Mouse (Mus musculus) liver, embryonic 14 days (tissue): ENCODE results near the gene Olfr820. TPM values are rescaled to one million over a fixed set of nuclear protein-coding genes. Genes with fewer than 3 reads are reported as not detected.

Experiments used
- polyA plus RNA-seq: library from polyadenylated mRNA; depleted of rRNA; stranded (reverse); fragments of >200 nt; gene quantifications from 2 replicates; pipeline ENCODE4 v1.2.3, GENCODE M21; 2012; rRNA removed

The Olfr820 gene
- not detected in 2 replicates for polyA plus RNA-seq

GRCm38 (mm10) chr10:130012321-130012720 lies at the start of gene Olfr820:
Olfr820 (plus strand) TSS chr10:130012621.

GRCm38 (mm10) chr10:129967166-129967565 lies 45.3 kb upstream of the Olfr820 start, which contains the start of gene Olfr819:
Olfr819 (minus strand) TSS chr10:129967266.

GRCm38 (mm10) chr10:129976040-129976439 lies 36.4 kb upstream of the Olfr820 start, which contains the start of gene Olfr247:
Olfr247 (minus strand) TSS chr10:129976140.

GRCm38 (mm10) chr10:129984962-129985361 lies 27.5 kb upstream of the Olfr820 start, which contains the start of gene Gm10310:
Gm10310 (minus strand) TSS chr10:129985062.

GRCm38 (mm10) chr10:130030048-130030447 lies 17.6 kb downstream of the Olfr820 start, which contains the start of gene Olfr821:
Olfr821 (plus strand) TSS chr10:130030348.

Other genes with a start within 250 kb of the Olfr820 start
- gene Olfr808, start 247.1 kb upstream of the Olfr820 start, polyA plus RNA-seq, result not detected in 2 replicates
- not detected in 2 replicates for gene Olfr809, start 238.0 kb upstream of the Olfr820 start, polyA plus RNA-seq
- gene Olfr810, start 217.7 kb upstream of the Olfr820 start, polyA plus RNA-seq, result not detected in 2 replicates
- gene Olfr811, start 208.2 kb upstream of the Olfr820 start, polyA plus RNA-seq, result not detected in 2 replicates
- gene Olfr812, start 166.5 kb upstream of the Olfr820 start, polyA plus RNA-seq, result not detected in 2 replicates
- not detected in 2 replicates for gene Olfr813, start 157.3 kb upstream of the Olfr820 start, polyA plus RNA-seq
- gene Olfr814, start 132.8 kb upstream of the Olfr820 start, polyA plus RNA-seq, result not detected in 2 replicates
- gene Olfr815, start 106.8 kb upstream of the Olfr820 start, polyA plus RNA-seq, result not detected in 2 replicates
- gene Olfr816, start 97.0 kb upstream of the Olfr820 start, polyA plus RNA-seq, result not detected in 2 replicates
- gene Olfr818, start 63.5 kb upstream of the Olfr820 start, polyA plus RNA-seq, result not detected in 2 replicates
- gene Olfr819, start 45.4 kb upstream of the Olfr820 start, polyA plus RNA-seq, result not detected in 2 replicates
- gene Olfr247, start 36.5 kb upstream of the Olfr820 start, polyA plus RNA-seq, result not detected in 2 replicates
- gene Gm10310, start 27.6 kb upstream of the Olfr820 start, polyA plus RNA-seq, result not detected in 2 replicates
- gene Olfr821, start 17.7 kb downstream of the Olfr820 start, polyA plus RNA-seq, result not detected in 2 replicates
- gene Olfr822, start 58.6 kb downstream of the Olfr820 start, polyA plus RNA-seq, result not detected in 2 replicates
- gene Olfr823, start 102.8 kb downstream of the Olfr820 start, polyA plus RNA-seq, result not detected in 2 replicates
- gene Olfr824, start 117.4 kb downstream of the Olfr820 start, polyA plus RNA-seq, result not detected in 2 replicates
- not detected in 2 replicates for gene Olfr825, start 154.1 kb downstream of the Olfr820 start, polyA plus RNA-seq
- not detected in 2 replicates for gene Olfr826, start 171.6 kb downstream of the Olfr820 start, polyA plus RNA-seq
- gene Olfr827, start 201.8 kb downstream of the Olfr820 start, polyA plus RNA-seq, result not detected in 2 replicates